Mouse (Mus musculus) ovary, adult 18-20 months (tissue): ENCODE results near the gene Hsdl1.

ENCODE experiments used
- DNase-seq: peaks from one replicate; pipeline ENCODE4 v3.0.0; 2022; ENCODE audit warnings: low spot score, mixed read lengths

Hsdl1 gene

GRCm38 (mm10) chr8:119574437-119575365, at the start of gene Hsdl1, which contains the start of gene Dnaaf1:
Gene Hsdl1, minus strand, starts transcription at chr8:119575183.
Gene Dnaaf1, plus strand, starts transcription at chr8:119575235.
- peak; percentile 90 for DNase-seq

GRCm38 (mm10) chr8:119623744-119624143, 48.8 kb upstream of the Hsdl1 start:
- no peak for DNase-seq

- no peak for DNase-seq
These were observed 48.1 kb upstream of the Hsdl1 start for GRCm38 (mm10) chr8:119623061-119623460.

GRCm38 (mm10) chr8:119622555-119622954, 47.6 kb upstream of the Hsdl1 start:
- DNase-seq: no peak

- no peak for DNase-seq
These were observed 46.0 kb upstream of the Hsdl1 start for GRCm38 (mm10) chr8:119620848-119621465.

GRCm38 (mm10) chr8:119620116-119620840, 45.3 kb upstream of the Hsdl1 start:
- DNase-seq: no peak

GRCm38 (mm10) chr8:119618887-119619286, 43.9 kb upstream of the Hsdl1 start:
- no peak for DNase-seq

- DNase-seq: no peak
These were observed 42.6 kb upstream of the Hsdl1 start for GRCm38 (mm10) chr8:119617586-119617985.

- no peak for DNase-seq
These were observed 41.8 kb upstream of the Hsdl1 start for GRCm38 (mm10) chr8:119616811-119617210.

GRCm38 (mm10) chr8:119616358-119616757, 41.4 kb upstream of the Hsdl1 start:
- no peak for DNase-seq

- DNase-seq: no peak
These were observed 40.1 kb upstream of the Hsdl1 start for GRCm38 (mm10) chr8:119615096-119615495.

- DNase-seq: no peak
These were observed 37.5 kb upstream of the Hsdl1 start, which contains the start of gene Adad2 for GRCm38 (mm10) chr8:119612471-119612870. Gene Adad2, plus strand, starts transcription at chr8:119612747.

GRCm38 (mm10) chr8:119606224-119606623, 31.2 kb upstream of the Hsdl1 start:
- no peak for DNase-seq

- peak; percentile 81 for DNase-seq
These were observed 30.0 kb upstream of the Hsdl1 start, which contains the start of gene Taf1c for GRCm38 (mm10) chr8:119604996-119605395. Gene Taf1c, minus strand, starts transcription at chr8:119605222.

- DNase-seq: no peak
These were observed 29.4 kb upstream of the Hsdl1 start for GRCm38 (mm10) chr8:119604398-119604803.

- DNase-seq: no peak
These were observed 28.8 kb upstream of the Hsdl1 start for GRCm38 (mm10) chr8:119603771-119604170.

GRCm38 (mm10) chr8:119591456-119591855, 16.5 kb upstream of the Hsdl1 start:
- DNase-seq: no peak

GRCm38 (mm10) chr8:119590348-119590747, 15.4 kb upstream of the Hsdl1 start:
- DNase-seq: no peak

- no peak for DNase-seq
These were observed 13.9 kb upstream of the Hsdl1 start for GRCm38 (mm10) chr8:119588844-119589243.

- DNase-seq: no peak
These were observed 13.3 kb upstream of the Hsdl1 start for GRCm38 (mm10) chr8:119588321-119588720.

GRCm38 (mm10) chr8:119585901-119586300, 10.9 kb upstream of the Hsdl1 start:
- DNase-seq: no peak

GRCm38 (mm10) chr8:119580441-119581161, 5.6 kb upstream of the Hsdl1 start:
- DNase-seq: no peak
